In genomic region chr15:85858980-85859489, GRCm38 (mm10) we compare ENCODE assay signal across 8 mouse cellular contexts. TPM values are rescaled to one million over a fixed set of nuclear protein-coding genes. Genes with fewer than 3 reads are reported as not detected.
DNase-seq lines count a peak whose midpoint lies in the region; ATAC-seq and TF ChIP-seq lines count a peak whose summit lies in the region.

No protein-coding gene starts in this region.

- TF ChIP-seq POLR2A in brain, embryonic 14.5 days (IDR thresholded peaks at IDR 0.05; ENCODE audit: borderline replicate concordance, extremely low read depth, insufficient read depth, insufficient read length, poor library complexity, severe bottlenecking): no peak

- H3K9ac ChIP-seq in kidney, postnatal 0 days (ENCODE audit: low read depth, low read length): peak overlapping the region; percentile 74
- peak overlapping the region; percentile 61 for H3K9ac ChIP-seq in liver, postnatal 0 days (replicated peaks)

- H3K4me3 ChIP-seq in kidney, postnatal 0 days (replicated peaks; ENCODE audit: low read depth, low read length): peak overlapping the region; percentile 82
- H3K4me3 ChIP-seq in liver, postnatal 0 days (ENCODE audit: low read depth, low read length): peak overlapping the region; percentile 84

- no peaks in the 10 kb centered on the region for H3K27me3 ChIP-seq in kidney, postnatal 0 days (ENCODE audit: insufficient read depth, low read length)
- H3K27me3 ChIP-seq in liver, postnatal 0 days (ENCODE audit: insufficient read depth, low read length): no peaks in the 10 kb centered on the region

- DNase-seq in kidney, postnatal 0 days (ENCODE audit: low spot score): no peak
- DNase-seq in kidney, adult 18-20 months: no peak
- no peak for DNase-seq in brain, embryonic 14.5 days (ENCODE audit: low read depth)
- DNase-seq in liver, postnatal 0 days: peak; percentile 24
- DNase-seq in right cerebral cortex, postnatal 36 days (ENCODE audit: low spot score in 2 of 2): no peak
- DNase-seq in gastrocnemius, postnatal 4 days (ENCODE audit: low spot score in 2 of 2): no peak
- DNase-seq in layer of hippocampus, adult 9-11 months: no peak

- peak overlapping the region; percentile 92 for H3K4me2 ChIP-seq in kidney, postnatal 0 days (ENCODE audit: low read length)
- peak overlapping the region; percentile 90 for H3K4me2 ChIP-seq in liver, postnatal 0 days (ENCODE audit: low read depth, low read length)

- no peaks in the 10 kb centered on the region for H3K9me3 ChIP-seq in kidney, postnatal 0 days (replicated peaks; ENCODE audit: low read length)
- H3K9me3 ChIP-seq in liver, postnatal 0 days (ENCODE audit: low read length): no peaks in the 10 kb centered on the region

- no peak for TF ChIP-seq CTCF in kidney, postnatal 0 days (IDR thresholded peaks at IDR 0.05; ENCODE audit: low read depth)
- 0 out of 2 replicates have a peak, but pooled peaks have one; percentile 3 for TF ChIP-seq CTCF in brain, embryonic 14.5 days (IDR thresholded peaks at IDR 0.05; ENCODE audit: borderline replicate concordance, extremely low read depth, insufficient read depth, insufficient read length)
- TF ChIP-seq CTCF in liver, postnatal 0 days (IDR thresholded peaks at IDR 0.05; ENCODE audit: low read depth): no peak

- peaks cover 6% of the 10 kb centered on the region; the same call in 1 of the 2 replicates for H3K4me1 ChIP-seq in kidney, postnatal 0 days (replicated peaks; ENCODE audit: insufficient read depth, low read length)
- peaks cover 20% of the 10 kb centered on the region for H3K4me1 ChIP-seq in liver, postnatal 0 days (ENCODE audit: insufficient read depth)

- 0 out of 2 replicates have a peak, but pooled peaks have one; percentile 23 for ATAC-seq in kidney, postnatal 0 days (replicated peaks; ENCODE audit: low FRiP score, low read depth)
- peak; percentile 35; the same call in 1 of the 2 replicates for ATAC-seq in granulocyte monocyte progenitor cell, adult 5-6 weeks (replicated peaks; ENCODE audit: poor library complexity, severe bottlenecking)
- peak; percentile 2; the same call in 1 of the 2 replicates for ATAC-seq in liver, postnatal 0 days

- no peak for TF ChIP-seq EP300 in liver, postnatal 0 days (IDR thresholded peaks at IDR 0.05; ENCODE audit: low read depth)

- peak overlapping the region; percentile 63 for H3K27ac ChIP-seq in kidney, postnatal 0 days
- H3K27ac ChIP-seq in liver, postnatal 0 days (ENCODE audit: low read depth): 0 out of 2 replicates have a peak overlapping the region, but pooled peaks have one; percentile 49

- H3K36me3 ChIP-seq in kidney, postnatal 0 days (ENCODE audit: insufficient read depth, low read length): 0 out of 2 replicates have a peak, but pooled peaks cover under 1% of the 10 kb centered on the region
- H3K36me3 ChIP-seq in liver, postnatal 0 days (replicated peaks; ENCODE audit: insufficient read depth, low read length): peaks cover 18% of the 10 kb centered on the region

- WGBS in kidney, postnatal 0 days: 10% methylated on average over 15 of the region's 15 CpGs
- 11% methylated on average over 15 of the region's 15 CpGs for WGBS in liver, postnatal 0 days (ENCODE audit: insufficient replicate concordance)

RNA-seq across cellular contexts. Expression of gene Gtse1, which starts 0.5 kb away (rescaled TPM):
- 11.4 and 12.8 TPM in 2 replicates for polyA plus RNA-seq in kidney, postnatal 0 days (2015; fragmentation: Nextera tagmentation; extraction: Ambion mirVana)
- polyA plus RNA-seq in brain, embryonic 14.5 days (2012; rRNA removed): 11.5 and 20.6 TPM in 2 replicates
- total RNA-seq in granulocyte monocyte progenitor cell, adult 5-6 weeks (2014; fragmentation: Nextera tagmentation): 7.9 and 13.6 TPM in 2 replicates
- total RNA-seq in granulocyte monocyte progenitor cell, adult 5-6 weeks (2017): 19.5 and 20.0 TPM in 2 replicates
- 8.2 and 8.9 TPM in 2 replicates for polyA plus RNA-seq in liver, postnatal 0 days (2015; fragmentation: Nextera tagmentation; extraction: Ambion mirVana)
- 1 to 10 TPM; 4.8 to 5.6 TPM for total RNA-seq in gastrocnemius, postnatal 4 days (2021)

RNA-seq across cellular contexts. Expression of gene Trmu, which starts 20.1 kb away (rescaled TPM):
- polyA plus RNA-seq in kidney, postnatal 0 days (2015; fragmentation: Nextera tagmentation; extraction: Ambion mirVana): 37.1 and 40.9 TPM in 2 replicates
- 57.4 and 75.2 TPM in 2 replicates for polyA plus RNA-seq in brain, embryonic 14.5 days (2012; rRNA removed)
- total RNA-seq in granulocyte monocyte progenitor cell, adult 5-6 weeks (2014; fragmentation: Nextera tagmentation): 17.2 and 32.2 TPM in 2 replicates
- 22.3 and 28.7 TPM in 2 replicates for total RNA-seq in granulocyte monocyte progenitor cell, adult 5-6 weeks (2017)
- 13.9 and 15.3 TPM in 2 replicates for polyA plus RNA-seq in liver, postnatal 0 days (2015; fragmentation: Nextera tagmentation; extraction: Ambion mirVana)
- total RNA-seq in gastrocnemius, postnatal 4 days (2021): 10 to 100 TPM; 27.7 to 34.3 TPM

RNA-seq across cellular contexts. Expression of gene Ttc38, which starts 26.9 kb away (rescaled TPM):
- polyA plus RNA-seq in kidney, postnatal 0 days (2015; fragmentation: Nextera tagmentation; extraction: Ambion mirVana): 8.7 and 9.1 TPM in 2 replicates
- polyA plus RNA-seq in brain, embryonic 14.5 days (2012; rRNA removed): 3.0 and 3.3 TPM in 2 replicates
- 2.9 and 9.4 TPM in 2 replicates for total RNA-seq in granulocyte monocyte progenitor cell, adult 5-6 weeks (2014; fragmentation: Nextera tagmentation)
- 3.1 and 5.0 TPM in 2 replicates for total RNA-seq in granulocyte monocyte progenitor cell, adult 5-6 weeks (2017)
- 16.2 and 17.6 TPM in 2 replicates for polyA plus RNA-seq in liver, postnatal 0 days (2015; fragmentation: Nextera tagmentation; extraction: Ambion mirVana)
- 1 to 10 TPM; 4.2 to 6.2 TPM for total RNA-seq in gastrocnemius, postnatal 4 days (2021)

RNA-seq across cellular contexts. Expression of gene Pkdrej, which starts 37.5 kb away (rescaled TPM):
- polyA plus RNA-seq in kidney, postnatal 0 days (2015; fragmentation: Nextera tagmentation; extraction: Ambion mirVana): 0.13 TPM in 2 replicates
- 0.06 and 0.14 TPM in 2 replicates for polyA plus RNA-seq in brain, embryonic 14.5 days (2012; rRNA removed)
- total RNA-seq in granulocyte monocyte progenitor cell, adult 5-6 weeks (2014; fragmentation: Nextera tagmentation): not detected in 2 replicates
- total RNA-seq in granulocyte monocyte progenitor cell, adult 5-6 weeks (2017): not detected in 2 replicates
- polyA plus RNA-seq in liver, postnatal 0 days (2015; fragmentation: Nextera tagmentation; extraction: Ambion mirVana): 0.02 TPM in 1 of 2 replicates, not detected in the other
- total RNA-seq in gastrocnemius, postnatal 4 days (2021): under 1 TPM; 0.34 to 0.39 TPM

RNA-seq across cellular contexts. Expression of gene Cdpf1, which starts 47.5 kb away (rescaled TPM):
- 35.3 and 38.5 TPM in 2 replicates for polyA plus RNA-seq in kidney, postnatal 0 days (2015; fragmentation: Nextera tagmentation; extraction: Ambion mirVana)
- 14.3 and 23.7 TPM in 2 replicates for polyA plus RNA-seq in brain, embryonic 14.5 days (2012; rRNA removed)
- total RNA-seq in granulocyte monocyte progenitor cell, adult 5-6 weeks (2014; fragmentation: Nextera tagmentation): 13.5 and 17.1 TPM in 2 replicates
- 10.8 and 11.1 TPM in 2 replicates for total RNA-seq in granulocyte monocyte progenitor cell, adult 5-6 weeks (2017)
- 12.9 and 14.1 TPM in 2 replicates for polyA plus RNA-seq in liver, postnatal 0 days (2015; fragmentation: Nextera tagmentation; extraction: Ambion mirVana)
- 10 to 100 TPM; 27.1 to 31.0 TPM for total RNA-seq in gastrocnemius, postnatal 4 days (2021)
